Mouse (Mus musculus) splenic B cell, adult 2 months (primary cell): ENCODE measurements around the gene Epha4.

Source experiments
- DNase-seq: peaks from one replicate; pipeline ENCODE4 v3.0.0-alpha.2; 2011; ENCODE audit warnings: low read depth, low spot score
- H3K27me3 ChIP-seq: 2 replicates; pipeline ENCODE4 v1.6.1; 2012; ENCODE audit warnings: mild to moderate bottlenecking, low read length, moderate library complexity, mixed read lengths; ENCODE audit not compliant: control insufficient read depth, poor library complexity, insufficient read depth, severe bottlenecking
- H3K36me3 ChIP-seq: 2 replicates; pipeline ENCODE4 v1.6.1; 2012; ENCODE audit warnings: mild to moderate bottlenecking, low read length, moderate library complexity, mixed read lengths; ENCODE audit not compliant: control insufficient read depth, poor library complexity, insufficient read depth, severe bottlenecking

Epha4 gene

GRCm38 (mm10) chr1:77401465-77401864 is 113.4 kb downstream of the Epha4 start:
- Histone ChIP-seq H3K36me3 (no peaks in the 10 kb centered on the region), H3K27me3 (no peaks in the 10 kb centered on the region)
- no peak for DNase-seq

DNA sequence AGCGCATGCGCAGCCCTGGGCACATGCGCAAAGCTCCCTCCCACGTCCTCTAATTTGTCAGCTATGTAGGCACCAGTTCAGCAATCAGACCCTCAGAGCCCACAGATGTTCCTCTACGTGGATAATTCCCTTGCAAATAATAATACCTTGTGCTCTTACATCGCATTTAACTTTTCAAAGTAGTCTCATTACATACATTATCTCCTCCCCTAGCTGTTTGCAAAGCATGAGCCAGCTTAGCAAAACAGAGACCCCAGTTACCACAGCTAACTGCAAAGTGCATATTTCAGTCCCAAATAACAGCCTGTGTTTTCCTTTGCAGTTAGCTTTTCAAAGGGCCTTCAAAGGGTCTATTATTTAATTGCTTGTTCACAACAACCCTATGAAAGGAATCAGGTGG is 123.3 kb downstream of the Epha4 start:
- H3K27me3 ChIP-seq = no peaks in the 10 kb centered on the region
- no peaks in the 10 kb centered on the region for H3K36me3 ChIP-seq
- DNase-seq = no peak

GRCm38 (mm10) chr1:77389069-77389468 is 125.8 kb downstream of the Epha4 start:
- no peak for DNase-seq
- Histone ChIP-seq H3K27me3 (no peaks in the 10 kb centered on the region), H3K36me3 (no peaks in the 10 kb centered on the region)

- no peak for DNase-seq
Observed at GRCm38 (mm10) chr1:77388556-77388955, 126.3 kb downstream of the Epha4 start.

DNA sequence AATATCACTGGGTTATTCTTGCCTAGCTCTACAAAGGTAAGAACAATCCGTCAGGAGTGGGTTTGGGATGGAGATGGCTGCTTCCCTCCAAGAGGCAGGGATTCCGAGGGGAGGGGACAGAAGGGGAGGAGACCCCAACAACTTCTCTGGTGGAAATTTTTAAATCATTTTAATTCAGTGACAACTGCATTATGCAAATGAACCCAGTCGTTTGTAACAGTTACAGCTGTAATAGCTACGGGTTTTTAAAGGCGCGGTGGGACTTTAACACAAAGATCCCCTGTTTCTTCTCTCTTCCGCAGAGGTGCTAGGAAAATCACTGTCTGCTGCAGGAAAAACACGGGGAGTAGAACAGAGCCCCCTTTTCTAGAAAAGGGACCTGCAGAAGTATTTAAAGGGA is 129.3 kb downstream of the Epha4 start:
- Histone ChIP-seq H3K36me3 (no peaks in the 10 kb centered on the region), H3K27me3 (no peaks in the 10 kb centered on the region)
- DNase-seq = no peak

More at GRCm38 (mm10) chr1:77388556-77388955, 126.3 kb downstream of the Epha4 start:
- H3K27me3 ChIP-seq = no peaks in the 10 kb centered on the region
- H3K36me3 ChIP-seq = no peaks in the 10 kb centered on the region

GRCm38 (mm10) chr1:77383466-77383865 is 131.4 kb downstream of the Epha4 start:
- H3K36me3 ChIP-seq = no peaks in the 10 kb centered on the region
- DNase-seq = no peak
- H3K27me3 ChIP-seq = no peaks in the 10 kb centered on the region

- Histone ChIP-seq H3K36me3 (no peaks in the 10 kb centered on the region), H3K27me3 (no peaks in the 10 kb centered on the region)
- DNase-seq = no peak
Observed at GRCm38 (mm10) chr1:77377550-77377980, 137.3 kb downstream of the Epha4 start.

DNA sequence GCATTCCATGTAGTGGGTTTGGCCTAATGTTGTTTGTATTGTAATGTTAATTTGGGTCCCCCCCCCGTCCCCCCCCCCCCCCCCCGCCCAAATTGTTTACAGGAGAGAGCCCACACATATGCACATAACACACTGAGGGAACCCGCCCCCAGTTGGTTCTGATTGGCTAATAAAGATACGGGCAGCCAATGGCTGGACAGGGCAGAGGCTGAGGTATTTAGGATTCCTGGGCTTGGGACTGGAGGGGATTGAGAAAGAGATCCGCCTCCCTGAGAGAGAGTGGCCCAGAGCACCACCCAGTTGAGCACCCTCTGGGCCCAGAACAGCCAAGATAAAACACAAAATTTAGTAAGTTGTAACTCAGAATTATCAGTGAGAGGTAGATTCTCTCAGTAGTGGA is 140.8 kb downstream of the Epha4 start:
- DNase-seq = no peak
- H3K36me3 ChIP-seq = no peaks in the 10 kb centered on the region
- H3K27me3 ChIP-seq = no peaks in the 10 kb centered on the region

- Histone ChIP-seq H3K27me3 (no peaks in the 10 kb centered on the region), H3K36me3 (no peaks in the 10 kb centered on the region)
- no peak for DNase-seq
Observed at GRCm38 (mm10) chr1:77370921-77371320, 144.0 kb downstream of the Epha4 start.

GRCm38 (mm10) chr1:77369255-77369837 is 145.5 kb downstream of the Epha4 start:
- Histone ChIP-seq H3K27me3 (no peaks in the 10 kb centered on the region), H3K36me3 (no peaks in the 10 kb centered on the region)
- no peak for DNase-seq

DNA sequence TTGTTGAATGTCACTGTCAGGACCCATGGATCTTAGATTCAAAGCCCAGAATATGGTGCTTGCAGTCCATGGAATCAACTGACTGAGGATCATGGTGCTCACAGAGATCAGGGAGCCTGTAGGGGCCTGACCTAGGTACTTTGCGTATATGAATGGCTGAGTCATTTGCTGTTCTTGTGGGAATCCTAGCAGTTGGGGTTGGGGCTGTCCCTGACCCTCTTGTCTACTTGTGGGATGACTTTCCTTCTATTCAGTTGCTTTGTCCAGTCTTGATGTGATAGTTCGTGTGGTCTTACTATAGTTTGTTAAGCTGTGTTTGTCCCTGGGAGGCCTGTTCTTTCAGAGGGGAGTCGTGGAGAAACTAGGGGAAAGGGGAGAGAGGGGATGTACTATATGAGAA is 149.0 kb downstream of the Epha4 start:
- no peak for DNase-seq
- Histone ChIP-seq H3K36me3 (no peaks in the 10 kb centered on the region), H3K27me3 (no peaks in the 10 kb centered on the region)

GRCm38 (mm10) chr1:77364596-77364995 is 150.3 kb downstream of the Epha4 start:
- Histone ChIP-seq H3K27me3 (no peaks in the 10 kb centered on the region), H3K36me3 (no peaks in the 10 kb centered on the region)
- DNase-seq = no peak

DNA sequence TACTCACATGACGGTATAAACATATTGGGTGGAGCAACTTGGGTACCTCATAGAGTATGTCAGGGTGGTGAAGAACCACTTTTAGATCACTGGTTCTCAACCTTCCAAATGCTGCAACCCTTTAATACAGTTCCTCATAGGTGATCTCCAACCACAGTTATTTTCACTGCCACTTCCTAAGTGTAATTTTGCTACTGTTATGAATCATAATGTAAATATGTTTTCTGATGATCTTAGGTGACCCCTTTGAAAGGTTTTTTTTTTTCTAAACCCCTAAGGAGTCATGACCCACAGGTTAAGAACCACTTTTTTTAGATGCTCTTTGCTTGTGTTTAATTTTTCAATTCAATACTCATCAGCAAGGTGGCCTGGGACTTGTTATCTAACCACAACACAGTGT is 151.0 kb downstream of the Epha4 start:
- no peaks in the 10 kb centered on the region for H3K27me3 ChIP-seq
- DNase-seq = no peak
- H3K36me3 ChIP-seq = no peaks in the 10 kb centered on the region

DNA sequence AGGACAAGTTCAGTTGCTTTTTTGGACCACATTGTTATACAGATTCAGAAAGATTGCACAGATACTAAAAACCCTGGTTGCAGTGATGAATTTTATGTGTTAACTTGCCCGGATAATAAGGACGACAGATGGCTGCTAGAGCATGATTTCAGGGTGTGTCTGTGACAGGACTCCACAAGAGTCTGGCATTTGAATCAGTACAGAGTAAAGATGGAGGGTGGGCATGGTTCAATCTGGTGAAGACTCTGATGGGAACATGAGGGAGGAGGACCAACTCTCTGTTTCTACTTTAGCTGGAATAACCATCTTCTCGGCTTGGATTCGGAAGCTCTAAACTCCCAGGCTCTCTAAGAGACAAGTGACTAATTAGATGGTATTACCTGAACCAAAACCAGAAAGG is 168.4 kb downstream of the Epha4 start:
- no peaks in the 10 kb centered on the region for H3K36me3 ChIP-seq
- H3K27me3 ChIP-seq = no peaks in the 10 kb centered on the region
- no peak for DNase-seq

DNA sequence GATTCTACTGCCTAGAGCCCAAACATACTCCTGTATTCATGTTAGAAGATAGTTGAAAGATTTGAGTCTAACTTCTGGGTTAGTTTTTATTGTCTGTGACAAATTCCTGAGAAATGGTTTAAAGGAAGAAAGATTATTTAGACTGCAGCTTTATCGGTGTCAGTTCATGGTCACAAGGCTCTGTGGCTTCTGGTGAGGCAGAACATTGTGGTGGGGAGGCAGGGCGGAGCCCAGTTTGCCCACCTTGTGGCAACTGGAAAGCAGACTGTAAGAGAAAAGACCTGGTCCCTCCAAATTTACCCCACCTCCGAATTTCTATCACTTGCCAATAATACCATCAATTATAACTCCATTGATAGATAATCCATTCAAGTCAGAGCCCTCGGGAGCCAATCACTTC is 171.1 kb downstream of the Epha4 start:
- no peaks in the 10 kb centered on the region for H3K36me3 ChIP-seq
- no peak for DNase-seq
- H3K27me3 ChIP-seq = no peaks in the 10 kb centered on the region

- DNase-seq = no peak
- Histone ChIP-seq H3K27me3 (no peaks in the 10 kb centered on the region), H3K36me3 (no peaks in the 10 kb centered on the region)
Observed at GRCm38 (mm10) chr1:77339701-77340100, 175.2 kb downstream of the Epha4 start.
